Comparison of ENCODE assay signal across 14 mouse cellular contexts in genomic region chr9:56716066-56716465, GRCm38 (mm10).
"Had no signal": no experiment of that assay in that cellular context is flagged by ENCODE, and none has a peak within 500 bp of the region (broad histone marks: within the 10 kb centered on the region; RNA-seq: fewer than 3 reads in every experiment).

No protein-coding gene starts in this region.

- H3K4me2 ChIP-seq: limb, embryonic 12.5 days; liver, embryonic 13.5 days; lung, embryonic 15.5 days; midbrain, embryonic 12.5 days; neural tube, embryonic 15.5 days had no signal

- H3K27ac ChIP-seq: limb, embryonic 12.5 days; liver, embryonic 13.5 days; lung, embryonic 15.5 days; macrophage; midbrain, embryonic 12.5 days; neural tube, embryonic 15.5 days had no signal

- H3K4me3 ChIP-seq: limb, embryonic 12.5 days; liver, embryonic 13.5 days; lung, embryonic 15.5 days; megakaryocyte, embryonic 14.5 days; midbrain, embryonic 12.5 days; myocyte; neural tube, embryonic 15.5 days had no signal

- H3K27me3 ChIP-seq: liver, embryonic 13.5 days; lung, embryonic 15.5 days; midbrain, embryonic 12.5 days had no signal

- DNase-seq: kidney, postnatal 14 days; liver; liver, embryonic 13.5 days; liver, postnatal 0 days; right cerebral cortex, adult 18-20 months; right cerebral cortex, postnatal 25 days; thymus, postnatal 36 days had no signal

- ATAC-seq: liver, postnatal 0 days had no signal

- H3K9ac ChIP-seq: limb, embryonic 12.5 days; liver, embryonic 13.5 days; liver, postnatal 0 days; lung, embryonic 15.5 days; midbrain, embryonic 12.5 days; neural tube, embryonic 15.5 days had no signal

- H3K4me1 ChIP-seq: limb, embryonic 12.5 days; liver, embryonic 13.5 days; lung, embryonic 15.5 days; megakaryocyte, embryonic 14.5 days; midbrain, embryonic 12.5 days had no signal

- H3K9me3 ChIP-seq: limb, embryonic 12.5 days; liver, embryonic 13.5 days; lung, embryonic 15.5 days; megakaryocyte, embryonic 14.5 days; midbrain, embryonic 12.5 days; neural tube, embryonic 15.5 days had no signal

- H3K36me3 ChIP-seq: limb, embryonic 12.5 days; liver, embryonic 13.5 days; lung, embryonic 15.5 days; midbrain, embryonic 12.5 days; neural tube, embryonic 15.5 days had no signal
